Mouse (Mus musculus): ENCODE data around the gene 4930404H24Rik.

DNA sequence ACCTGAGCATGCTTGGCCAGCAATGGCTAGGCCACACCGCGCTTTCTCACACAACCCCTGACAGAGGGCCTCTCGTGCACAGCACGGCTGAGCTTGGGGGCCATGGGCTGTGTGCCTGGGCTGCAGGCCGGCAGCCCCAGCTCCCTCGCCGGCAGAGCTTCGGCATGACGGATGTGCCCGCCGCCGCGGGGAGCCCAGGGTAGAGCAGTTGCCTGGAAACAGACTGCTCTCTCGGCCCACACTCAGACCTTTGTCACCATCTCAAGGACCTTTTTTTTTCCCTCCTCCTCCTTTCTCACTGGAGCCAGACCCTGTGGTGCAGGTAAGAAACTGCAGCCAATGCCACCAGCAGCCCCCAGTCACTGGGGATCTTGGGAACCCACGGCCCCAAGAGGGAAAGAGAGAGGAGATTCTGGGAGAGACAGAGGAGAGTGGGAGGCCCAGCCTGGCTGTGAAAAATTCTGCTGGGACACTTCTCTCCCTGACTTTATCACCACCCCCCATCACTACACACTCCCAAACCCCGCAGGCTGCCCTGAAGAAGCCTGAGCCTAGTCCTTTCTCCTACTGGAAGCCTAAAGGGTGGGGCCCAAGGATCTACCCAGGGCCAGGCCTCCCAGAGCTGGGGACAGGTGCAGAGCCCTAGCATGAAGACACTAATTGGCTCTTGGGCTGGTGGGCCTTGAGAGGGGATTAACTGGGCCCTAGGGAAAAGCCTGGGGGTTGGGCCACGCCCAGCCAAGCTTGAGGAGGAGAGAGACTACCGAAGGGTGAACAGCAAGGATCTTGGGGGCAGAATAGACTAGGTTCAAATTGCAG is 16.8 kb downstream of the 4930404H24Rik start:
- TF ChIP-seq CTCF (IDR thresholded peaks at IDR 0.05; ENCODE audit: low read depth) (no peak), EP300 (optimal IDR thresholded peaks at IDR 0.05) (no peak)
